Mouse (Mus musculus) small intestine, adult 2 months (tissue): ENCODE data around the gene Bmpr1b.

Experiments
- CTCF ChIP-seq: fragments of 200-500 bp; IDR thresholded peaks from 2 replicates; pipeline ENCODE4 v1.5.1; 2012; ENCODE audit warnings: low read depth, mild to moderate bottlenecking, control low read depth, inconsistent platforms, low read length, moderate library complexity, mixed read lengths; ENCODE audit not compliant: insufficient replicate concordance, insufficient read length; ENCODE audit errors: extremely low read depth
- POLR2A ChIP-seq: fragments of 200-500 bp; IDR thresholded peaks from 2 replicates; pipeline ENCODE4 v1.6.1; 2012; ENCODE audit warnings: low read depth, mild to moderate bottlenecking, control low read depth, inconsistent platforms, low read length, moderate library complexity

- TF ChIP-seq CTCF (no peak), POLR2A (no peak)
Measured at GRCm38 (mm10) chr3:142059890-142060289, 109.3 kb downstream of the Bmpr1b start.
